Mouse (Mus musculus): ENCODE measurements around the gene Gatd1.

- TF ChIP-seq CTCF (IDR thresholded peaks at IDR 0.05; ENCODE audit: extremely low read depth, insufficient read length, insufficient replicate concordance, low read depth, low read length), result no peak
- no peak for TF ChIP-seq POLR2A (IDR thresholded peaks at IDR 0.05; ENCODE audit: low read depth, low read length)
These were observed 41.9 kb downstream of the Gatd1 start for GRCm38 (mm10) chr7:141371942-141372595.
